Mouse (Mus musculus): ENCODE data around the gene Olfr78. TPM values are rescaled to one million over a fixed set of nuclear protein-coding genes. Genes with fewer than 3 reads are reported as not detected.

Gene Olfr78
- polyA plus RNA-seq (2012; rRNA removed) = 0.24 and 0.48 TPM in 2 replicates

DNA sequence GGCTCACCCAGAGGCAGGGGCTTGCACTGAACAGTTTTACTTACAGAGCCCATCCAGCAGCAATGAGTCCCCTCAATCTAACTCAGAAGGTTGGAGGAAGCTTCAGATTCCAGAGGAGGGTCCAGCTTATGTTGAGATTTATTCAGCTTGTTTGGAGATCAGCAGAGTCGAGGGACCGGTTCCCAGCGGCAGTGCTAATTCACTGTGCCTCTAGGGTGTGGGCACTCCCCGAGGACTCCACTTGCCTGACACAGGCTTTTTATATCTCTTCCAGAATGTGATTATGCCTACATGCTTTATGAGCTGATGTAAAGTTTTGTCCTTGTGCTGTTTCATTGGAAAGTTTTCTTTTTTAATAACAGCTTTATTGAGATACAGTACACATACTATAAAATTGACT lies at the start of gene Olfr78, which contains the start of gene Olfr560:
Olfr78 (minus strand) TSS at position 206 of the 400 bp plus-strand sequence.
Olfr560 (minus strand) TSS at position 101 of the 400 bp plus-strand sequence.

DNA sequence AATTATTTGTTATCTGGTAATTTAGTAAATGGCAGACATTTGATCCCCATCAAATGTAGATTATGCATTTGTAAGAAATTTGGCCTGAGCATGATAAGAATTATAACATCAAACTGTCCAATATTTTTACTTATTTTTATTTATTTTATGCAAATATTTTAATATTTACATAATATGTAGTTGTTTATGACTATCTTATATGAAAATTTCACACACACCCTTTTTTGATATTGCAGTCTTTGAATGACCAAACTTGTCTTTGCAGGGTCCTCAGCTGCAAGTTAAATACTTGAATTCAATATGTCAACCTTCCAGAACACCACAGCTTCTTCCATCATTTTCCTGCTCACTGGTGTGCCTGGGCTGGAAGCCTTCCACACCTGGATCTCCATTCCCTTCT lies 43.9 kb upstream of the Olfr78 start, which contains the start of gene Olfr564:
Olfr564 (plus strand) TSS at position 301 of the 400 bp plus-strand sequence.

DNA sequence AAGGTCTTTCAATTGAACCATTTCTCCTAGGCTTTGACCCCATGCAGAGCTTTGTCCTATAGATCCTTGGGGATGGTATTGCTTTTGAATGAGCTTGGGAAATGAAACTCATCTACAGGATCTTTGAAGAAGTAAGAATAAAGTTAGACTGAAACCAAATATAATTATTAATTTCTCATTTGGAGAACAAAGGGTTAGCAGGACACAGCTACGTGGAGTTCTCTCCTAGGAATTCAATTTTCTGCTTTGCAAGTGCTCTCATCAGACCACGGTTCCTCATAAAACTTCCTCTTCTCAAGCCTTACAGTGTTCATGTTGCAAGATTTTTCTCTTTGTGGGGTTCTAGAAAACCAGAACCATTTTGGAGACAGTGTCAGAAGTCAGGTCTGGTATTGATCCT lies 11.7 kb upstream of the Olfr78 start, which contains the start of gene Olfr561:
Olfr561 (plus strand) TSS at position 301 of the 400 bp plus-strand sequence.

DNA sequence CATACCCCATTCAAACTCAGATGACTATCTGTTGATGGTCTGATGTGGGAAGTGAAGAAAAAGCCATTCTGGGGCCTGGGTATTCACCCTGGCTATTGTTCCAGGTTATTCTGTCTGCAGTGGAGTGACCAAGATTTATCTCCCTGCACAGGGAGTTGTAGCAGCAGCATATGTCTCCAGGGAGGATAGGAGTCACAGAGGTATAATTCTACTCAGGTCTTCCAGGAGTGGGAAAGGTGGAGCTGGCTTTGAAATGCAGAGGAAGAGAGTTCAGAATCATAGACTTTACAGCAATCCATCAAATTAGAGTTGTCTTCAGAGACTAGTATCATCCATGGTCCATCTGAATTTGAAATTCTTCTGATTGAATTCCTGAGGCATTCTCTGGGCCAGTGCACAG lies 31.9 kb downstream of the Olfr78 start, which contains the start of gene Olfr559:
Olfr559 (minus strand) TSS at position 101 of the 400 bp plus-strand sequence.

DNA sequence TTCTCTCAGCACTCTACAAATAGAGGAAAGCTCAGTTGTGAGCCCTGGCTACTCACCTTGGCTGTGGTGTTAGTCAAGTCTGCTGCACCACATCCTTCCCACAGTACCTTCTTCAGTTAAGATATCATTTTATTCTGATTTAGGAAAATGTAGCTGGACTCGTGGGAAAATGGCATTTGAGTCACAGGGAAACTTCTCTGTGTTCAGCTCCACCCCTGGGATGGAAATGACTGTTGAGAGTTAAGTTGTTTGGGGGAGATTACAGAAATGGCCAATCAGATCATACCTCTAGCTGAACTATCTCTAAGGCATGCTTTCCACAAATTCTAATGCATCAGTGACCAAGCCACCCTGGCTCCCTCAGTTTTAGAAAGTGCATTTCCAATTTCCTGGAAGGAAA lies 40.3 kb downstream of the Olfr78 start, which contains the start of gene Olfr33:
Olfr33 (minus strand) TSS at position 101 of the 400 bp plus-strand sequence.

DNA sequence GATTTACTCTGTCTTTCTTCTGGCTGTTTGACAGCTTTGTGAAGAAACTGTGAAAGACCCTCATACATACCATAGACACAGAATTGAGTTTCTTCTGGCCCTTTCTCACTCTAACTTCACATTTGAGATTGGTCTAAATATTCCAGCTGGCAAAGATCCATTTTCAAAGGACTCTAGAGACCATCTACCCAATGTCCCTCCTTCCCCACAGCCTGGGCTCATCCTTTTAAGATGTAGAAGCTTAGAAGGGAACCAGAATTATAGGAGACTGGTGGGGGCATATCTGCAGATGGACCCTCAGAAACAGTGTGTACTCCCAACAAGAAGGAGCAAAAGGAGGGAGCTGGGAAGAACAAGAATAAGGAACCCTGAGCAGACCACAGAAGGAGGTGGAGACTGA lies 57.4 kb downstream of the Olfr78 start, which contains the start of gene Olfr558:
Olfr558 (plus strand) TSS at position 301 of the 400 bp plus-strand sequence.

DNA sequence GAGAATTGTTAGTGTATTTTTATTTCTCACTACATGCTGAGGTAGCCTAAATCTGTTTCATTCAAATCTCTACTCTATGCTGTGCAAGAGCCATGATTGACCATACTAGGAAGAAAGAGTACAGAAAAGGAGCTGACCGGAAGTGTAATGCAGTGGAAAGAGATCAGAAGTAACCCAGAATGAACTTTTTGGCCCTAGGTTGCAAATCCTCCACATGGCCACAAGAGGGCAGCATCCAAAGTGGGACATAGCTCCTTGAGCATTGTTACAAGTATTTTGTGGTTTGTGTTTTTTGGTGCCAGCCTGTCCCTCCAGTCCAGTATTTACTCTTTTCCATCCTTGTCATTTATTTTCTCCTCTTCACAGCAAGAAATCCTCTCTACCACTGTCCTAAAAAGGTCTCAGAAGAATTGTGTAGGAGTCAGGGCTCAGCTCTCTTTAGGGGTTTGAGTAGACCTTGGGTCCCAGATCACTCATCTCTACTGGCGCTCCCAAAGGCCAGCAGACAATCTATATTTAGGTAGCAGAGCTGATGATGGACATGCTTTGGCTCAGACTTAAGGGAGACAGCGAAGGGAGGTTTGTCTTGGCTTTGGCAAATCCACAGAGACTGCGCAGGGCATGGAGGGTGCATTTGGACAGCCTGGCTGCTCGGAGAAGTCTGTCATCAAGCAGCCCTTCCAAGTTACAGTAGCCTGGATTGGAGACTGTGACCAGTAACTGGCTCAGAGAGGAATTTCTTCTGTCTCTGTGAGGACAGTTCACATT lies 63.7 kb downstream of the Olfr78 start, which contains the start of gene Olfr557:
Olfr557 (plus strand) TSS at position 553 of the 768 bp plus-strand sequence.

Other genes starting within 250 kb of the Olfr78 start
- gene Olfr547, start 224.7 kb downstream of the Olfr78 start, polyA plus RNA-seq (2012; rRNA removed) = not detected in 2 replicates
- gene Olfr548-ps1, start 218.6 kb downstream of the Olfr78 start, polyA plus RNA-seq (2012; rRNA removed) = not detected in 2 replicates
- gene Olfr549, start 209.6 kb downstream of the Olfr78 start, polyA plus RNA-seq (2012; rRNA removed) = not detected in 2 replicates
- 6.6 and 7.2 TPM in 2 replicates for gene Trim21, start 194.0 kb downstream of the Olfr78 start, polyA plus RNA-seq (2012; rRNA removed)
- not detected in 2 replicates for gene Olfr550, start 188.0 kb downstream of the Olfr78 start, polyA plus RNA-seq (2012; rRNA removed)
- gene Olfr551, start 167.6 kb downstream of the Olfr78 start, polyA plus RNA-seq (2012; rRNA removed) = not detected in 2 replicates
- gene Olfr552, start 161.7 kb downstream of the Olfr78 start, polyA plus RNA-seq (2012; rRNA removed) = not detected in 2 replicates
- not detected in 2 replicates for gene Olfr553, start 141.3 kb downstream of the Olfr78 start, polyA plus RNA-seq (2012; rRNA removed)
- not detected in 2 replicates for gene Olfr554, start 121.0 kb downstream of the Olfr78 start, polyA plus RNA-seq (2012; rRNA removed)
- not detected in 2 replicates for gene Olfr555, start 100.6 kb downstream of the Olfr78 start, polyA plus RNA-seq (2012; rRNA removed)
- gene Olfr556, start 94.6 kb downstream of the Olfr78 start, polyA plus RNA-seq (2012; rRNA removed) = not detected in 2 replicates
- gene Trim68, start 72.1 kb downstream of the Olfr78 start, polyA plus RNA-seq (2012; rRNA removed) = 3.2 and 3.4 TPM in 2 replicates
- gene Olfr557, start 63.6 kb downstream of the Olfr78 start, polyA plus RNA-seq (2012; rRNA removed) = not detected in 2 replicates
- gene Olfr558, start 57.3 kb downstream of the Olfr78 start, polyA plus RNA-seq (2012; rRNA removed) = 0.02 TPM in 2 replicates
- gene Olfr33, start 40.4 kb downstream of the Olfr78 start, polyA plus RNA-seq (2012; rRNA removed) = not detected in 2 replicates
- not detected in 2 replicates for gene Olfr559, start 32.0 kb downstream of the Olfr78 start, polyA plus RNA-seq (2012; rRNA removed)
- gene Olfr560, start 105 bp downstream of the Olfr78 start, polyA plus RNA-seq (2012; rRNA removed) = not detected in 2 replicates
- 0.05 TPM in 1 of 2 replicates, not detected in the other for gene Olfr561, start 11.8 kb upstream of the Olfr78 start, polyA plus RNA-seq (2012; rRNA removed)
- gene Olfr564, start 44.0 kb upstream of the Olfr78 start, polyA plus RNA-seq (2012; rRNA removed) = not detected in 2 replicates
- not detected in 2 replicates for gene Olfr566, start 99.3 kb upstream of the Olfr78 start, polyA plus RNA-seq (2012; rRNA removed)
- gene Olfr568, start 117.7 kb upstream of the Olfr78 start, polyA plus RNA-seq (2012; rRNA removed) = not detected in 2 replicates
- gene Olfr569, start 131.4 kb upstream of the Olfr78 start, polyA plus RNA-seq (2012; rRNA removed) = not detected in 2 replicates
- not detected in 2 replicates for gene Olfr570, start 135.1 kb upstream of the Olfr78 start, polyA plus RNA-seq (2012; rRNA removed)
- not detected in 2 replicates for gene Olfr571, start 158.1 kb upstream of the Olfr78 start, polyA plus RNA-seq (2012; rRNA removed)
- not detected in 2 replicates for gene Olfr572, start 164.9 kb upstream of the Olfr78 start, polyA plus RNA-seq (2012; rRNA removed)
- not detected in 2 replicates for gene Olfr573-ps1, start 183.1 kb upstream of the Olfr78 start, polyA plus RNA-seq (2012; rRNA removed)
- gene Olfr574, start 189.0 kb upstream of the Olfr78 start, polyA plus RNA-seq (2012; rRNA removed) = not detected in 2 replicates
- gene Olfr575, start 199.3 kb upstream of the Olfr78 start, polyA plus RNA-seq (2012; rRNA removed) = not detected in 2 replicates
- not detected in 2 replicates for gene Olfr576, start 203.2 kb upstream of the Olfr78 start, polyA plus RNA-seq (2012; rRNA removed)
- gene Olfr577, start 216.5 kb upstream of the Olfr78 start, polyA plus RNA-seq (2012; rRNA removed) = not detected in 2 replicates
- not detected in 2 replicates for gene Olfr578, start 229.9 kb upstream of the Olfr78 start, polyA plus RNA-seq (2012; rRNA removed)